ENCODE assay signal across 8 mouse cellular contexts in genomic region chr12:81533029-81533419, GRCm38 (mm10). TPM values are rescaled to one million over a fixed set of nuclear protein-coding genes. Genes with fewer than 3 reads are reported as not detected.
DNase-seq lines count a peak whose midpoint lies in the region; ATAC-seq and TF ChIP-seq lines count a peak whose summit lies in the region.

No protein-coding gene starts in this region.

- H3K4me2 ChIP-seq in limb, embryonic 15.5 days = peak overlapping the region; percentile 64
- peak overlapping the region; percentile 72 for H3K4me2 ChIP-seq in stomach, postnatal 0 days (replicated peaks; ENCODE audit: low read depth)

- ATAC-seq in erythroblast, adult 5-6 weeks (replicated peaks; ENCODE audit: low FRiP score, poor library complexity, severe bottlenecking) = no peak
- ATAC-seq in limb, embryonic 15.5 days (ENCODE audit: insufficient number of reproducible peaks, low FRiP score, low TSS enrichment, low read depth) = no peak
- peak; percentile 33; the same call in 1 of the 2 replicates for ATAC-seq in stomach, postnatal 0 days (ENCODE audit: low FRiP score, low TSS enrichment)
- ATAC-seq in megakaryocyte-erythroid progenitor cell, adult 5-6 weeks (replicated peaks; ENCODE audit: low FRiP score, low TSS enrichment, poor library complexity, severe bottlenecking) = no peak

- no peaks in the 10 kb centered on the region for H3K27me3 ChIP-seq in erythroblast, embryonic 14.5 days (ENCODE audit: control insufficient read depth)
- no peaks in the 10 kb centered on the region for H3K27me3 ChIP-seq in thymus, adult 2 months (ENCODE audit: control insufficient read depth, insufficient read depth, low read length)
- no peaks in the 10 kb centered on the region for H3K27me3 ChIP-seq in limb, embryonic 15.5 days
- no peaks in the 10 kb centered on the region for H3K27me3 ChIP-seq in stomach, postnatal 0 days (ENCODE audit: control insufficient read depth, insufficient read depth, low read length)

- no peak for TF ChIP-seq POLR2A in thymus, adult 2 months (IDR thresholded peaks at IDR 0.05; ENCODE audit: control insufficient read depth, extremely low read depth, insufficient read depth, low read length, poor library complexity)

- no peak for DNase-seq in thymus, adult 2 months
- DNase-seq in thymus, postnatal 25 days = no peak
- no peak for DNase-seq in stomach, postnatal 0 days (ENCODE audit: low spot score)
- no peak for DNase-seq in kidney, adult 8-10 months

- 42% methylated on average over 4 of the region's 4 CpGs for WGBS in thymus, adult 2 months
- WGBS in limb, embryonic 15.5 days = 22% methylated on average over 4 of the region's 4 CpGs
- WGBS in stomach, postnatal 0 days = 37% methylated on average over 4 of the region's 4 CpGs

- TF ChIP-seq CTCF in thymus, adult 2 months (IDR thresholded peaks at IDR 0.05; ENCODE audit: borderline replicate concordance, control insufficient read depth, extremely low read depth, insufficient read depth, low read length, poor library complexity) = no peak
- TF ChIP-seq CTCF in stomach, postnatal 0 days (IDR thresholded peaks at IDR 0.05; ENCODE audit: low read depth) = no peak

- H3K9ac ChIP-seq in limb, embryonic 15.5 days = peak overlapping the region; percentile 66
- H3K9ac ChIP-seq in stomach, postnatal 0 days (ENCODE audit: low read length) = peak overlapping the region; percentile 79

- H3K4me3 ChIP-seq in erythroblast, embryonic 14.5 days (replicated peaks) = peak overlapping the region; percentile 69
- peak overlapping the region; percentile 100 for H3K4me3 ChIP-seq in thymus, adult 2 months (ENCODE audit: control insufficient read depth, insufficient read depth, low read length)
- H3K4me3 ChIP-seq in limb, embryonic 15.5 days = peak overlapping the region; percentile 81
- H3K4me3 ChIP-seq in stomach, postnatal 0 days (ENCODE audit: low read depth, low read length) = peak overlapping the region; percentile 67

- H3K27ac ChIP-seq in thymus, adult 2 months (ENCODE audit: control insufficient read depth, insufficient read depth, low read length) = peak overlapping the region; percentile 46
- H3K27ac ChIP-seq in limb, embryonic 15.5 days = peak overlapping the region; percentile 75; the same call in 1 of the 2 replicates
- H3K27ac ChIP-seq in stomach, postnatal 0 days (replicated peaks) = no peak overlapping the region; the same call in 1 of the 2 replicates

- no peaks in the 10 kb centered on the region for H3K9me3 ChIP-seq in erythroblast, embryonic 14.5 days (ENCODE audit: control insufficient read depth, low read length)
- H3K9me3 ChIP-seq in limb, embryonic 15.5 days = no peaks in the 10 kb centered on the region
- no peaks in the 10 kb centered on the region for H3K9me3 ChIP-seq in stomach, postnatal 0 days (ENCODE audit: control insufficient read depth, low read length)

- H3K4me1 ChIP-seq in erythroblast, embryonic 14.5 days (ENCODE audit: control insufficient read depth) = peaks cover 23% of the 10 kb centered on the region
- peaks cover 2% of the 10 kb centered on the region; the same call in 1 of the 2 replicates for H3K4me1 ChIP-seq in thymus, adult 2 months (replicated peaks; ENCODE audit: control insufficient read depth, insufficient read depth, low read length)
- peaks cover 5% of the 10 kb centered on the region; the same call in 1 of the 2 replicates for H3K4me1 ChIP-seq in limb, embryonic 15.5 days
- no peaks in the 10 kb centered on the region for H3K4me1 ChIP-seq in stomach, postnatal 0 days (replicated peaks; ENCODE audit: control insufficient read depth, insufficient read depth)

- no peak for TF ChIP-seq EP300 in stomach, postnatal 0 days (optimal IDR thresholded peaks at IDR 0.05)

- no peaks in the 10 kb centered on the region for H3K36me3 ChIP-seq in erythroblast, embryonic 14.5 days (ENCODE audit: control insufficient read depth)
- H3K36me3 ChIP-seq in thymus, adult 2 months (ENCODE audit: control insufficient read depth, insufficient read depth, low read length) = no peaks in the 10 kb centered on the region
- H3K36me3 ChIP-seq in limb, embryonic 15.5 days = no peaks in the 10 kb centered on the region
- H3K36me3 ChIP-seq in stomach, postnatal 0 days (ENCODE audit: control insufficient read depth, insufficient read depth, low read length) = no peaks in the 10 kb centered on the region

RNA-seq across cellular contexts. Expression of gene Synj2bp, which starts 0.3 kb away (rescaled TPM):
- 0.27 and 0.50 TPM in 2 replicates for polyA plus RNA-seq in erythroblast, embryonic 14.5 days (2012)
- total RNA-seq in erythroblast, adult 5-6 weeks (2015; ENCODE audit: low replicate concordance) = 2.5 and 11.9 TPM in 2 replicates
- 8.5 and 9.6 TPM in 2 replicates for total RNA-seq in erythroblast, adult 5-6 weeks (2017; ENCODE audit: low replicate concordance)
- 43.2 and 50.9 TPM in 2 replicates for polyA plus RNA-seq in thymus, adult 2 months (2012; rRNA removed)
- polyA plus RNA-seq in limb, embryonic 15.5 days (2015; fragmentation: Nextera tagmentation; extraction: Ambion mirVana) = 32.2 and 35.0 TPM in 2 replicates
- 20.0 and 20.7 TPM in 2 replicates for polyA plus RNA-seq in stomach, postnatal 0 days (2015; fragmentation: Nextera tagmentation; extraction: Ambion mirVana)
- 18.4 and 34.7 TPM in 2 replicates for total RNA-seq in megakaryocyte-erythroid progenitor cell, adult 5-6 weeks (2014; fragmentation: Nextera tagmentation)
- total RNA-seq in megakaryocyte-erythroid progenitor cell, adult 5-6 weeks (2017) = 43.6 and 48.1 TPM in 2 replicates

RNA-seq across cellular contexts. Expression of gene Gm20498, which starts 0.3 kb away (rescaled TPM):
- 1.8 and 3.2 TPM in 2 replicates for polyA plus RNA-seq in erythroblast, embryonic 14.5 days (2012)
- 4.0 TPM in 1 of 2 replicates, not detected in the other for total RNA-seq in erythroblast, adult 5-6 weeks (2015; ENCODE audit: low replicate concordance)
- 5.3 and 17.2 TPM in 2 replicates for total RNA-seq in erythroblast, adult 5-6 weeks (2017; ENCODE audit: low replicate concordance)
- 30.0 and 33.0 TPM in 2 replicates for polyA plus RNA-seq in thymus, adult 2 months (2012; rRNA removed)
- 25.2 and 27.3 TPM in 2 replicates for polyA plus RNA-seq in limb, embryonic 15.5 days (2015; fragmentation: Nextera tagmentation; extraction: Ambion mirVana)
- 16.6 and 18.9 TPM in 2 replicates for polyA plus RNA-seq in stomach, postnatal 0 days (2015; fragmentation: Nextera tagmentation; extraction: Ambion mirVana)
- total RNA-seq in megakaryocyte-erythroid progenitor cell, adult 5-6 weeks (2014; fragmentation: Nextera tagmentation) = 9.7 and 18.7 TPM in 2 replicates
- total RNA-seq in megakaryocyte-erythroid progenitor cell, adult 5-6 weeks (2017) = 57.2 and 72.9 TPM in 2 replicates

RNA-seq across cellular contexts. Expression of gene Adam21, which starts 35.2 kb away (rescaled TPM):
- polyA plus RNA-seq in erythroblast, embryonic 14.5 days (2012) = not detected in 2 replicates
- total RNA-seq in erythroblast, adult 5-6 weeks (2015; ENCODE audit: low replicate concordance) = not detected in 2 replicates
- total RNA-seq in erythroblast, adult 5-6 weeks (2017; ENCODE audit: low replicate concordance) = 0.26 TPM in 1 of 2 replicates, not detected in the other
- 0.07 and 0.08 TPM in 2 replicates for polyA plus RNA-seq in thymus, adult 2 months (2012; rRNA removed)
- 0.28 and 0.30 TPM in 2 replicates for polyA plus RNA-seq in limb, embryonic 15.5 days (2015; fragmentation: Nextera tagmentation; extraction: Ambion mirVana)
- 0.06 and 0.07 TPM in 2 replicates for polyA plus RNA-seq in stomach, postnatal 0 days (2015; fragmentation: Nextera tagmentation; extraction: Ambion mirVana)
- total RNA-seq in megakaryocyte-erythroid progenitor cell, adult 5-6 weeks (2014; fragmentation: Nextera tagmentation) = not detected in 2 replicates
- total RNA-seq in megakaryocyte-erythroid progenitor cell, adult 5-6 weeks (2017) = not detected in 2 replicates

RNA-seq across cellular contexts. Expression of gene Cox16, which starts 48.1 kb away (rescaled TPM):
- polyA plus RNA-seq in erythroblast, embryonic 14.5 days (2012) = 0.68 and 2.5 TPM in 2 replicates
- total RNA-seq in erythroblast, adult 5-6 weeks (2015; ENCODE audit: low replicate concordance) = 23.0 and 42.8 TPM in 2 replicates
- total RNA-seq in erythroblast, adult 5-6 weeks (2017; ENCODE audit: low replicate concordance) = 13.7 and 25.2 TPM in 2 replicates
- 85.9 and 106 TPM in 2 replicates for polyA plus RNA-seq in thymus, adult 2 months (2012; rRNA removed)
- 115 and 123 TPM in 2 replicates for polyA plus RNA-seq in limb, embryonic 15.5 days (2015; fragmentation: Nextera tagmentation; extraction: Ambion mirVana)
- 183 and 192 TPM in 2 replicates for polyA plus RNA-seq in stomach, postnatal 0 days (2015; fragmentation: Nextera tagmentation; extraction: Ambion mirVana)
- total RNA-seq in megakaryocyte-erythroid progenitor cell, adult 5-6 weeks (2014; fragmentation: Nextera tagmentation) = 77.5 and 115 TPM in 2 replicates
- 70.2 and 120 TPM in 2 replicates for total RNA-seq in megakaryocyte-erythroid progenitor cell, adult 5-6 weeks (2017)

Comparison
In these comparisons a context has a peak if more than half of its experiments do, and no peak if none do; other contexts are left out.
1. RNA of gene Synj2bp, which starts 0.3 kb away (polyA plus RNA-seq): 43.2 to 50.9 TPM in thymus, adult 2 months, 32.2 to 35.0 TPM in limb, embryonic 15.5 days and 20.0 to 20.7 TPM in stomach, postnatal 0 days; 0.27 to 0.50 TPM in erythroblast, embryonic 14.5 days; every median in the first group is over 10 times any median in the second.
2. Peak in every context shown above with its lines, with median percentiles within 50 percentile points of each other: H3K4me3 ChIP-seq.